Mouse (Mus musculus) thymus, postnatal 4 days (tissue): ENCODE data around the gene Casc3.

Source experiments
- DNase-seq: peaks from one replicate; pipeline ENCODE4 v3.0.0; 2021

Gene Casc3

DNA sequence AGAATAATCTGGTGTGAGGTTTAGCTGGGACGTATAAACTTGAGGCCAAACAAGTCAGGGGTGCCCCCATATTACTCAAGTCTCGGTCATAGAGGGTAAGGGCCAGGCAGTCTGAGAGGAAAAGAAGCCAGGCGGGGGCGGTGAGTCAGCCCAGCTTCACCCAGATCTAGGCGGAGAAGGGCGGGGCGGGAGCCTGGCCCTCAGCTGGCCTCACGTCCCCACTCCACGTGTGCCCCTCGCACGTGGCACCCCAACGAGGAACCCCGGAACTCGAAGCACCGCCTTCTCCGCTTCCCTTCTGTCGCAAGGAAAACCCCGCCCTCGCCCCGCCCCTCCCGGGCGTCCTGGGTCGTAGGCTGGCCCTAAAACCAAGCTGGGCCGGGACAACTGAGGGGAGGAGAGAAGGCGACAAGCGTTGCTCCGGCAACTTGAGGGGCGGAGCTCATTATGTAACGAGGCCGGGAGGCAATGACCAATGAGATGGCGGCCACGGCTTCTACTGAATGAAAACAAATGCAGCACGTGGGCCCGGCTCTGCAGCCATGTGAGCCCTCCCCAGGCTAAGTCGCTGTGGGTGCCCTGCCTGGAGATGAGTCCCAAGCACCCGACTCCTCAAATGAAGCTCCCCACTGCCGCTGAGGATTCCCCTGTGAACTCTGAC is 30.9 kb upstream of the Casc3 start:
- peak; percentile 95 for DNase-seq

DNA sequence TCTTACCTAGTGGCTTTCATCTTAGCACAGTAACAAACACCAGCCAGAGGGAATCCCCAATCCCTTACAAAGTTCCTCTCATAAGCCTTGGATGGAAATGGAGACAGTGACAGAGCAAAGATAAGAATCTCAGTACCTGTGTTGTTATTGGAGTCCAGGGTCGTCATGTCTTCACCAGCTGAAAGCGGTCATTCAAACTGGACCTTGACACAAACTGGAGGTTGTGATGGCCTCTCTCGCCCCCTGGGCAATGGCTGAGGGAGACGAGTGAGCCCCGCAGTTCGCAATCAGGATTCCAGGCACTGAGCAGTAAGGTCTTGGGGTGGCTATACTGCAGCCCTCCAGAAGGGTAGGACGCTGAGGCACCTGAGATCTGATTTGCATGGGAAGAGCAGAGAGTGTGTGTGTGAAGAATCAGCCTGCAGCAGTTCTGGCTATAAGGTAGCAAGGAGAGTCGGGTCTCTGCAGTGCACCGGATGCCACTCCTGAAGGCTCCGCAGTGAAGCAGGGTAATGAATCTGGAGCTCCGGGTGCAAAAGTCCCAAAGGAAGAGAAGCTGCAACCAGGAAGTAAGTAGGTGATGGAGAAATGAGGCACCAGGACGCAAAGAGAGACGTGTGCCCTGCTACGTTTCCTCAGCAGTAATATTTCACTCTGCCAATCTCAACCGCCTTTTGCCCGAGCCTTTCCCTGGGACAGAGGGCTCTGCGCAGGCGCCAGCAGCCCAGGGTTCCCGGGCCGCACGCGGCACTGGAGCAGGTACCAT is 29.9 kb upstream of the Casc3 start, which contains the start of gene Nr1d1:
Nr1d1 (minus strand) TSS at position 752 of the 766 bp plus-strand sequence.
- no peak for DNase-seq

- DNase-seq: peak; percentile 90
These were observed 29.2 kb upstream of the Casc3 start for GRCm38 (mm10) chr11:98775348-98776051.

DNA sequence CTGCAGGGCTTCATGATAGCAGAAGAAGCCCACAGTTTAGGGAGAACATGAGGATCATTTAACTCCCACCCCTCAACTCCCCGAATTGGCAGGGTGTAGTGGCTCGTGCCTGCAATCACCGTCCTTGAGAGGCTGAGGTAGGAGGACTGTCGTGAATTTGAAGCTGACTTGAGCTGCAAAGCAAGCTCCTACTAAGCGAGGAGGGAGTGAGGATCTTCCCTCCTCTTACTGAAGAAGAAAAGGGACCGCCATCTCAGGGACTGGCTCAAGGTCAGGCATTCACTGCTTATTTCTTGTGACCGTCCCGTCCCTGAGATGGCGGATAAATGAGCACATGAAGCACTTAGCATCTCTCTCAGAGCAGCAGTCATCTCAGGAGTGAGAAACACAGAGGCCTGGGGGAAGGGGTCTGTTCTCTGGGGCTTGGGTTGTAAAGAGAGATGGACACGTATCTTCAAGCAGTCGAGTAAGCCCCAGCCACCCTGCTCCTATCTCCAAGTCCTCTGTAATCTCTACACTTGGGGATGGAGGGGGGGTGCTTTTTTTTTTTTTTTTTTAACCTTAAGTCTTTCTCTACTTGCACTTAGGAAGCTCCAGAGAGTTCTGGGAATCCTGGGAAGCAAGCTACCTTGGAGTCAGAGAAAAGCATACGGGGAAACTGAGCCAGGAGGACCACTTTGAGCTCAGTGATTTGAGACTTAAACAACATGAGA is 28.5 kb upstream of the Casc3 start:
- DNase-seq: no peak

GRCm38 (mm10) chr11:98776843-98777590 is 27.7 kb upstream of the Casc3 start:
- no peak for DNase-seq

DNA sequence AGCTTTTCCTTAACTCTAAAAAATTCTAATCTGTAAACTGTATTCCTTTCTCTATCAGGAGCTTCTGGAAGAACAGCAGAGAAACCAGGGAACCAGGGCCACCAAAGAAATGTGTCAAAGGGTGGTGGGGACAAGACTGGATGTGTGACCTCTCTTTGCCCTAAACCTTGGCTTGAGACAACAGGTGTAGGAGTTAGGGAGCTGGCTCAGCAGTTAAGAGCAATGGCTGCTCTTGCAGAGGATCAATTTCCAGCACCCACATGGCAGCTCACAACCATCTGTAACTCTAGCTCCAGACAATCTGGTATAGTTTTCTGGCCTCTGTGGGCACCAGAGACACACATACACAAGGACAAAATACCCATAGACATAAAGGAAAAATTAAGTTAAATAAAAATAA is 26.8 kb upstream of the Casc3 start:
- DNase-seq: no peak

DNA sequence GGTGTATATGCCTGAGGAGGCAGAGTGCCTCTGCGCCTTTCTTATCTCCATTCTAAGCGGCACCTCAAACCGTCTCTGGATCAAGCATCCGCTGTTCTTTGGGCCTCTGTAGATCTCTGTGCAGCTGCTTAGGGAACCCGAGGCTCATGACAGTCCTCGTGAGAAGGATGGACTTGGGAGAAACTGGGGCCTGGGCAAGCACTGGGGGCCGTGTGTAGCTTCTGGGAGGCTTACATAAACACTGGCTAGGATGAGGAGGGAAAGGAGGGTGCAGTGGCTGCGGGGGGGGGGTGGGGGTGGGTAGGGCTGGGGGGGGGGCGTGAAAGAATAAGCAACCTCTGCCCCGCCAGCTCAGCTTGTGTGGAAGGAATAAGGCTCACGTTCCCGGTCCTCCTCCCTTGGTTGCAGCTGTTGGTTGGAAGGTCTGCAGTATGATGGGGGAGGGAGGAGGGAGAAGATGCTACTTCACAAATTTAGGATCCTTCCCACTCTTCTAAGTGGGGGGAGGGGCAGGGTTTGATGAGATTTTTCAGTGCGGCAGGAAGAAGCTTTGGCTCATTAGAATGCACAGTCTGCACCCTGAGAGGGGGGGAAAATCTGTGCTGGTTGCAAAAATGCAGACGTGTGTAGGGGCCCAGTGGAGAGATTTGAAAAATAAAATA is 22.7 kb upstream of the Casc3 start:
- no peak for DNase-seq

GRCm38 (mm10) chr11:98782651-98783235 is 22.0 kb upstream of the Casc3 start:
- DNase-seq: peak; percentile 57

DNA sequence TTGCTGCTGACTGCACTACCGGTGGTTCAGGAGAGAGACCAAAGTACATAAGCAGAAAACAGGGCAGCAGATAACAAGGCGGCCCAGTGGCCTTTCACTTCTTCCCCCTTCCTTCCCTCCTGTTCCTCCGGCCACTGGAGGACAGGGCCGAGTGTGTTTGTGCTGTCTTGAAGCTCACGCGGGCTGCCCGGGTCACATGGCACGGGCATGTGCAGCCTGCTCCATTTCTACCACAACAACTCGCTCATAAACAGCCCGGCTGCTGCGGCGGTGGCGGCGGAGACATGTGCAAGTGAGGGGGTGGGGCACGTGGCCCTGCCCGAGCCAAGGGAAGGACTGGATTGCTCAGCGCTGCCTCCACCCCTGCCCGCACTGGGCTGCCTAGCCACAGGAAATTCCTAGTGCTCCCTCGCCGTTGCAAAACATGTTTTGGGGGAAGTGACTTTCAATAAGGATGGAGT is 21.4 kb upstream of the Casc3 start:
- peak; percentile 85 for DNase-seq

DNA sequence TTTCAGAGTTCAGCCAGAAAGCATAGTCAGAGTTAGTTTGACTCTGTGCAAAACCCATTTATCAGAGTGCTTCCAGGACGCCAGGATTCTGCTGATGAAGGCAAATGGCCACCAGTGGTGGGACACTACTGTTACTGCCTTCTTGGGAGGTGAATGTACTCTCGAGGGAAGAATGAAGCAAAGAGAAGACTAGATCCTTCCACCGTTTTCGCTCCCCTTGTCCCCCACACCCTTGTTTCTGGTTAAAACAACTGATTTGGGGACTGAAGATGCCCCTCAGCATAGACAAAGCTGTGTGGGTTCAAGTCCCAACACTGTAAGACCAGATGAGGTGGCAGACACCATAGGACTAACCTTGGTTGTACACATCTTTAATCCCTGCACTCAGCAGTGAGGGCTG is 20.6 kb upstream of the Casc3 start:
- DNase-seq: no peak

- no peak for DNase-seq
These were observed 19.5 kb upstream of the Casc3 start for GRCm38 (mm10) chr11:98785214-98785613.

DNA sequence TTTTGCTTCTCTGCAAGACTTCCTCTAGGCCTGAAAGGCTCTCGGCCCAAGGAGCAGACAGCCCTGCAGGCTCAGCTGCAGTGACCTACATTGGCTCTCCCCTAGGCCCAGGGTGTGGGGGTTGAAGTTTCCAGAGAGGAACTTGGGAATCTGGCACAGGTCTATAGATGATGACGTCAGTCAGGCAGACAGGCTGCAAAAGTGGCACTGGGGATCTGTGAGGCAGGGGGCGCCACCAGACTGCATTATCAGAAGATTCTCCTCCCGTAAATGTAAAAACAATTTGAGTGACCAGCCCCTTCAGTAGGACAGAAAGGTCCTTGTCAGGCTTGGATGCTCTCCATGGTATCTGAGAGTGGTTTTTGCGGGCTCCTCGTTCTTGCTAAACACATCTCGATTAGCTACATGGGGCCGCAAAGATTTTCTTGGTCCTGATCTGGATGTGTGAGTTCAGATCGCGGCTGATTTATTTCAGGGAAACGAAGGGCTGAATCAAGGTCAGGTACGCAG is 18.9 kb upstream of the Casc3 start:
- DNase-seq: peak; percentile 87

GRCm38 (mm10) chr11:98786359-98787214 is 18.1 kb upstream of the Casc3 start:
- peak; percentile 92 for DNase-seq

GRCm38 (mm10) chr11:98787229-98787628 is 17.5 kb upstream of the Casc3 start:
- DNase-seq: no peak

GRCm38 (mm10) chr11:98787691-98788090 is 17.0 kb upstream of the Casc3 start:
- no peak for DNase-seq

- DNase-seq: no peak
These were observed 16.6 kb upstream of the Casc3 start for GRCm38 (mm10) chr11:98788139-98788538.

GRCm38 (mm10) chr11:98788550-98789218 is 16.0 kb upstream of the Casc3 start:
- peak; percentile 87 for DNase-seq

DNA sequence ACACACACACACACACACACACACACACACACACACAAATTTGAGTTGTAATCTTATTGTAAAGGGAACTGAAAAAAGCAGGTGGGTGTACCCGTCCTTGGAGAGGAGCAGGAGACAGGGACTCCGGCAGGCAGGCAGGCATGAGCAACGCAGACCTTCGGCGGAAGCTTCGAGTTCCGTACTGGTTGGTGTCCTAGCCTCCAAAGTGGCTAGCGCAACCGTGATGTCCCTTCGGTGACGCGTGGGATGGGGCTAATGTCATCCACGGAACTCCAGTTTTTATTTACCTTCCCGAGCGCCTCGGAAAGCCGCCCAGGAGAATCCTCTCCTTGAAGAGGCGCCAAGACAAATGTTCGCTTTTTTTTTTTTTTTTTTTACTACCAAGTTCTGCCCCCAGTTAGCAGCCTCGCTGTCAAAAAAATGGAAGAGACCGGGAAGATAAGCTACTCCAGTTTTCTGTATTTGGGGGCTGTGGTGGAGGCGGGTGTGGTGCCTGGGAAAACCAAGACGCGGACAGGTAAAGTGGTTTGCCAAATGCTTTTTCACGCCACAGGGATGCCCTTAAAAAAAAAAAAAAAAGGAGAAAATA is 15.4 kb upstream of the Casc3 start:
- DNase-seq: peak; percentile 56

GRCm38 (mm10) chr11:98789824-98790223 is 14.9 kb upstream of the Casc3 start:
- no peak for DNase-seq
